Mouse (Mus musculus): ENCODE results near the gene Dock6. TPM values are rescaled to one million over a fixed set of nuclear protein-coding genes. Genes with fewer than 3 reads are reported as not detected.

Dock6 gene
- polyA plus RNA-seq, 1 experiment from 2014 or later = 68.0 TPM

DNA sequence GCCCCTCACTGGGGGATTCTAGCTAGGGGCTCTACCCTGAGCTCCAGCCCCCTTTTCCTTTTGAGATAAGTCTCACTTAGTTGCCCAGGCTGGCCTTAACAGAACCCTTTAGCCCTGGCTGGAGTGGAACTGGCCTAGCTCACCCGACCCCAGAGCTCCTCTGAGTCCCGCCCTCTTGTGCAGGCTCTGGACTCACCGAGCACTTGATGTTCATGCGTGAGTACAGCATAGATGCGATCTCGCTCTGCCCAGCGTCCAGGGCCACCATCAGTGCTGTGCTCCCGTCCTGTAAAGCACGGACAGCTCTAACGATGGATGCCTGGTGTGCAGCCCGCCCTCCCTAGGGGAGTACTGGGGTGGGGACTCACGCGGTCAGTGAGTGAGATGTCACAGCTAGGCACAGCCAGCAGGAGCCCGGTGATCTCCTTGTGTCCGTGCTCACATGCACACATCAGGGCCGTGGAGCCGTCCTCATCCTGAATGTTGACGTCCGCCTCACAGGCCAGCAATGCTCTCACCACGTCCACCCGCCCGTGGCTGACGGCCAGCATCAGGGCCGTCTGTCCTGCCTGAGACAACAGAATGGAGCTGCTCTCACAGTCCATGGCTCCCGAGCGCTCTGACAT is 82.8 kb downstream of the Dock6 start:
- H3K27me3 ChIP-seq = no peaks in the 10 kb centered on the region
- no peak overlapping the region for H3K9ac ChIP-seq
- 59% methylated on average over 26 of the region's 26 CpGs for WGBS
- H3K9me3 ChIP-seq = no peaks in the 10 kb centered on the region
- H3K4me3 ChIP-seq = no peak overlapping the region
- H3K27ac ChIP-seq = peak overlapping the region; percentile 94
- no peak overlapping the region for H3K4me2 ChIP-seq
- peaks cover 56% of the 10 kb centered on the region for H3K36me3 ChIP-seq
- H3K4me1 ChIP-seq = peaks cover 24% of the 10 kb centered on the region
- ATAC-seq (ENCODE audit: borderline replicate concordance, extremely low read depth, low FRiP score, low TSS enrichment) = peak; percentile 8; the same call in 1 of the 2 replicates

DNA sequence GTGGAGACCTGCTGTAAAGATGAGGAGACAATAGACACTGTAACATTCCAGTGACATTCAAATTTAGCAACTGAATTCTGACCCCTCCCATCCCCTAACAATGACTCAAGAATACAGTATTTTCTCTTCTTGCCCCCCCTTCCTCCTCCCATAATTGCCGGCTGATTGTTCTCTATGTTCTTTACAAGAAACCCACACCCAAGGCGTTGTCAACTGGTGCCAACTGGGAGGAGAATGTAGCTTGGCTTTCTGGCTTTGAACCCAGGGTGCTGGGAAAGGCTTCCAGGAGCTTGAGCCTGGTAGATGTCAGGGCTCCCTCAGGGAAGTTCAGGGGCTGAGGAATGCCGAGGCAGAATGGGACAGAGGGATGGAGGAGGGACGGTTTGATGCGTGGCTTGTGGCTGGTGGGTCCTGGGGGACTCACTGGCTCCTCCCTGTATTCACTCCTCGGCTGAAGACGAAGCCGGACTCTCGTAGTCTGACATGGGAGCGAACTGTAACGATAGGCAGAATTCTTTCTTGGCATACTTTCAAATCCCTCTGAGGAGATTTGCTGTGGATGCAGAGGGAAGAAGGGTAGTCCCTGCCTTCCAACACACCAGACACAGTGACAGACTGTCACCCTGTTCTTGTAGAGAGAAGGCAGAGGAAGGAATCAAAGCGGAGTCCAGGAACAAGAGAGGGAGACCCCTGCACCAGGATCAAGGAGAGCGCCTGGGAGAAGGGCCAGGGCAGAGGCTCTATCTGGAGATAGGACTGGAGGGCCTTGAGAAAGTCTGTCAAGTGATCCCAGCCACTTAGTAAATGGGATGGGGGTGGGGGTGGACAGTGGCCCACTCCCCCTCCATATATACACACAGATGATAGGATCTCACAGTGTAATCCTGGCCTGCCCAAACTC is 83.7 kb downstream of the Dock6 start:
- peaks cover 47% of the 10 kb centered on the region for H3K36me3 ChIP-seq
- H3K27me3 ChIP-seq = no peaks in the 10 kb centered on the region
- peak; percentile 55; the same call in 1 of the 2 replicates for ATAC-seq (ENCODE audit: borderline replicate concordance, extremely low read depth, low FRiP score, low TSS enrichment)
- WGBS = 31% methylated on average over 13 of the region's 13 CpGs
- peak overlapping the region; percentile 12; the same call in 1 of the 2 replicates for H3K4me2 ChIP-seq
- 0 out of 2 replicates have a peak overlapping the region, but pooled peaks have one; percentile 3 for H3K9ac ChIP-seq
- no peaks in the 10 kb centered on the region for H3K9me3 ChIP-seq
- no peak overlapping the region for H3K4me3 ChIP-seq
- peak overlapping the region; percentile 94 for H3K27ac ChIP-seq
- H3K4me1 ChIP-seq = peaks cover 24% of the 10 kb centered on the region

DNA sequence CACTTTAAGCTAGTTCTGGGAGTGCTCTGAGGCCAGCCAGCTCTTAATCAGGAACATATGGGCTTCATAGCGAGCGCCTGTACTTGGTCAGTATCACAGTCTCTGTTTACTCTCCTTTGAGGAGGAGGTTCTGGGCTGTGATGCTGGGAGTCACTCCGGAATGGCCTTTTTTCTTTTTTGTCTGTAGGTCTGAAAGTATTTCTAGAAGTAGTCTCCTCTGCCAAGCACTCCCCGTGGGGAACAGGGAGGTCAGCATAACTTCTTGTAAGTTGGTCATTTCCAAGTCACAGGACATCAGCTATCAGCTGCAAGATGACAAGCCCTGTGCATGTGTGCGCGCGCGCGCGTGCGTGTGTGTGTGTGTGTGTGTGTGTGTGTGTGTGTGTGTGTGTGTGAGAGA is 84.5 kb downstream of the Dock6 start:
- 61% methylated on average over 11 of the region's 11 CpGs for WGBS
- no peak overlapping the region for H3K4me2 ChIP-seq
- H3K36me3 ChIP-seq = peaks cover 40% of the 10 kb centered on the region
- H3K9me3 ChIP-seq = no peaks in the 10 kb centered on the region
- no peak overlapping the region for H3K4me3 ChIP-seq
- no peak overlapping the region for H3K9ac ChIP-seq
- peaks cover 24% of the 10 kb centered on the region for H3K4me1 ChIP-seq
- no peaks in the 10 kb centered on the region for H3K27me3 ChIP-seq
- peak overlapping the region; percentile 94 for H3K27ac ChIP-seq
- peak; percentile 82 for ATAC-seq (ENCODE audit: borderline replicate concordance, extremely low read depth, low FRiP score, low TSS enrichment)

DNA sequence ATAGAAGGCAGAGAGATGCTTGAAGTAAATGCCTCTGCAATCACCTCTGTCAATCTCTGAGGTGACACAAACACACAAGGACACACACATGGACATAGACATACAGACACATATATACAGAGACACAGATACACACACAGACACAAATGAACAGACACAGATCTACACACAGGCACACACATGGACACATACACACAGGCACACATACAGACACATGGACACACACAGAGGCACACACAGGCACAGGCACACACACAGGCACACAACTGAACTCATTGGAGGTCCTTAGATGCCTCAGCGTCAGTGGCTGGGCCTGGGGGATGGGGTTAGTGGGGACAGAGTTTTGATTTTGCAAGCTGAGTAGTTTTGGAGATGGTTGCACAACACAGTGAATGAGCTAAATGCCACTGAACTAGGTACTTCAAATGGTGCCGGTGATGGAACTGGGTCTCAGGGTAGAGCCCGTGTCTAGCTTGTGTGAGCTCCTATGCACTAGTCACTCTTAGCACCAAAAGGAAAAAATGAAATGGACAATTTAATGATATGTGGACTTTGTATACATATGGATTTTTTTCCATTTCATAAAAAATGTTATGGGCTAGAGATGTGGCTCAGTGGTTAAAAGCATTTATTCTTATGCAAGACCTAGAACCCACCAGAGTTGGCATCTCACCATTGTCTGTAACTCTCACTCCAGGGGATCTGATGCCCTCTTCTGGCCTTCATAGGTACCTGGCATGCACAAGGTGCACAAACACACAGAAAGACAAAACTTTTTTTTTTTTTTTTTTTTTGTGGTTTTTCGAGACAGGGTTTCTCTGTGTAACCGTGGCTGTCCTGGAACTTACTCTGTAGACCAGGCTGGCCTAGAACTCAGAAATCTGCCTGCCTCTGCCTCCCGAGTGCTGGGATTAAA is 88.1 kb downstream of the Dock6 start:
- no peak overlapping the region for H3K4me2 ChIP-seq
- ATAC-seq (ENCODE audit: borderline replicate concordance, extremely low read depth, low FRiP score, low TSS enrichment) = no peak
- peaks cover 31% of the 10 kb centered on the region for H3K4me1 ChIP-seq
- H3K36me3 ChIP-seq = peaks cover 8% of the 10 kb centered on the region
- no peaks in the 10 kb centered on the region for H3K27me3 ChIP-seq
- no peak overlapping the region for H3K9ac ChIP-seq
- 84% methylated on average over 6 of the region's 6 CpGs for WGBS
- H3K4me3 ChIP-seq = no peak overlapping the region
- H3K9me3 ChIP-seq = no peaks in the 10 kb centered on the region
- no peak overlapping the region for H3K27ac ChIP-seq

DNA sequence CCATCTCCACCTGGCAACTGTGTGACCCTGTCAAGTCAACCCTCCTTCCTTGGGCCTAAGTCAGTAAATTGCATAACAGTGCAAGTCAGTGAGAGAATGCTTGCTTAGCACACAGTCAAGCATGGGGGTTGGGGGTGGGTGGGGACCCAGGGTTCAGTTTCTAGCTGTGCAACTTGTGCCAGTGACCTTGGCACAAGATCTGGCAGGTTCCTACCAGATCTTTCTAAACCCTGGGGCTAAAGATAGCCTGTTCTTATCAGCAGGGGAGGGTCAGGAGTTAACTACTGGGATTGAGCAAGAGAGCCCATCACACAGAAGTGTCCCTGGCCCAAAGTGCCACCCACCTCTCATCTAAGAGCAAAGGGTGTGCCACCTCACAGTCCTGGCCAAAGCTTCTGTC is 90.3 kb downstream of the Dock6 start:
- ATAC-seq (ENCODE audit: borderline replicate concordance, extremely low read depth, low FRiP score, low TSS enrichment) = no peak
- Histone ChIP-seq H3K4me2 (no peak overlapping the region), H3K4me1 (peaks cover 28% of the 10 kb centered on the region), H3K9ac (no peak overlapping the region), H3K36me3 (peaks cover 8% of the 10 kb centered on the region), H3K4me3 (no peak overlapping the region), H3K9me3 (no peaks in the 10 kb centered on the region), H3K27me3 (no peaks in the 10 kb centered on the region), H3K27ac (no peak overlapping the region)

DNA sequence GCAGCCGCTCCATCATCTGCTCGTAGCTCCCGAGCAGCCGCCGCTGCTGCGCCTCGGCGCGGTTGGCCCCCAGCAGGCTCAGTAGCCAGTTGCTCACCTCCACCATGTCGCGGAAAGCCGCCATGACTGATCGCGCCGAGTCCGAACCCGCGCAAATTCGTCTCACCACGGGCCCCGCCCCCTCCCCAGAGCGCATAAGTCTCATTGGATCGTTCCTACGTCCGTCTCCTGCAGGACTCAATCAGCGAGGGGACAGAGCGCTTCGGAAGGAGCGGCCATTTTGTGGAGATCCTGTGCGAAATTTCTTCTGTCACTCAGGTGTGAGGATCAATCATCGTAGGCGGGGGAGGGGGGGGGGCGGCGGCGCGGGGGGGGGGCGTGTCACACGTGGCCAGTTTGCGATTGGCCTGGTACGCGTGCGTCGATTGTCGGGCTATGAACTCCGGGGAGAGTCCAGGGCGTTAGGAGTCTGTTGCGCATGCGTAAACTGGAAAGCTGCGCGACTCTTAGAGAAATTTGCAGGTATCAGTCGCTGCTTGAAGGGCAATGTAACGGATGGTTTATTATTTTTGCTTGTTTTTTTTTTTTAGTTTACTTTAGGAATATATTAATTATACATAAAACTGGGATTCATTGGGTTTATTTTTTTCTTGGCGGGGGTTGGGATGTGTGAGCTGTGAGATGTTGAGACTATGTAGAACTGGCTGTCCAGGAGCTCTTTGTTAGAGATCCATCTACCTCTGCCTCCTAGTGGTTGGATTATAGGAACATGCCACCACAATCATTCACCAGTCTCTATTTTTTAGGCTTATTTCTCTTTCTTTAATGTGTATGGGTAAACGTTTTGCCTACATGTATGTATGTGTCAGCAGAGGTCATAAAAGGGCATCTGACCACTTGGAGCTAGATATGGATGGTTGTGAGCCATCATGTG is 92.0 kb downstream of the Dock6 start, which contains the start of gene Spc24:
TSS of gene Spc24 (minus strand) at position 149 of the 934 bp plus-strand sequence.
- Histone ChIP-seq H3K27ac (peak within 1 kb of the TSS; percentile 70), H3K9me3 (no peaks in the 10 kb centered on the region), H3K9ac (peak within 1 kb of the TSS; percentile 91), H3K4me3 (peak within 1 kb of the TSS; percentile 83), H3K36me3 (peaks cover 21% of the 10 kb centered on the region), H3K4me1 (peaks cover 24% of the 10 kb centered on the region), H3K27me3 (no peaks in the 10 kb centered on the region), H3K4me2 (peak within 1 kb of the TSS; percentile 80)
- under 1% methylated on average over 54 of the region's 54 CpGs for WGBS
- peak; percentile 94 for ATAC-seq (ENCODE audit: borderline replicate concordance, extremely low read depth, low FRiP score, low TSS enrichment)

DNA sequence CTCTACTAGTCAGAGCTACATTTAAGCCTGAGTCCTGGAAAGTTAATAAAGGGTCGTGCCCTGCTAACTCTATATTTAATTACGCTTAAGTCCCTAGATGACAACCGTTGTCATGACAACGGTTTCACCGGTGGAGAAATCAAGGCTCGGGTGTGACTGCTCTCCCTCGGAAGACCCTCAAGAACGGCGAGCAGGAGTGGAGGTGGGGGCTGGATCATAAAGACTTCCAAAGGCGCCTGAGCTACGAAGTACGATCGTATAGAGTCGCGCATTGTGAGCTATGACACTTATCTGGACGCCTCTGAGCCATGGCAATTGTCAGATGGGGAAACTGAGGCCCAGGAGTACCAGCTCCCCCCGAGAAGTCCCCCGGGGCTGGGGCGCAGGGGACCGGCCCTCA is 92.7 kb downstream of the Dock6 start:
- Histone ChIP-seq H3K4me3 (peak overlapping the region; percentile 83), H3K27ac (peak overlapping the region; percentile 70), H3K9ac (peak overlapping the region; percentile 91), H3K4me2 (peak overlapping the region; percentile 80), H3K36me3 (peaks cover 21% of the 10 kb centered on the region), H3K27me3 (no peaks in the 10 kb centered on the region), H3K4me1 (peaks cover 28% of the 10 kb centered on the region), H3K9me3 (no peaks in the 10 kb centered on the region)
- ATAC-seq (ENCODE audit: borderline replicate concordance, extremely low read depth, low FRiP score, low TSS enrichment) = peak; percentile 6; the same call in 1 of the 2 replicates
- under 1% methylated on average over 20 of the region's 20 CpGs for WGBS

DNA sequence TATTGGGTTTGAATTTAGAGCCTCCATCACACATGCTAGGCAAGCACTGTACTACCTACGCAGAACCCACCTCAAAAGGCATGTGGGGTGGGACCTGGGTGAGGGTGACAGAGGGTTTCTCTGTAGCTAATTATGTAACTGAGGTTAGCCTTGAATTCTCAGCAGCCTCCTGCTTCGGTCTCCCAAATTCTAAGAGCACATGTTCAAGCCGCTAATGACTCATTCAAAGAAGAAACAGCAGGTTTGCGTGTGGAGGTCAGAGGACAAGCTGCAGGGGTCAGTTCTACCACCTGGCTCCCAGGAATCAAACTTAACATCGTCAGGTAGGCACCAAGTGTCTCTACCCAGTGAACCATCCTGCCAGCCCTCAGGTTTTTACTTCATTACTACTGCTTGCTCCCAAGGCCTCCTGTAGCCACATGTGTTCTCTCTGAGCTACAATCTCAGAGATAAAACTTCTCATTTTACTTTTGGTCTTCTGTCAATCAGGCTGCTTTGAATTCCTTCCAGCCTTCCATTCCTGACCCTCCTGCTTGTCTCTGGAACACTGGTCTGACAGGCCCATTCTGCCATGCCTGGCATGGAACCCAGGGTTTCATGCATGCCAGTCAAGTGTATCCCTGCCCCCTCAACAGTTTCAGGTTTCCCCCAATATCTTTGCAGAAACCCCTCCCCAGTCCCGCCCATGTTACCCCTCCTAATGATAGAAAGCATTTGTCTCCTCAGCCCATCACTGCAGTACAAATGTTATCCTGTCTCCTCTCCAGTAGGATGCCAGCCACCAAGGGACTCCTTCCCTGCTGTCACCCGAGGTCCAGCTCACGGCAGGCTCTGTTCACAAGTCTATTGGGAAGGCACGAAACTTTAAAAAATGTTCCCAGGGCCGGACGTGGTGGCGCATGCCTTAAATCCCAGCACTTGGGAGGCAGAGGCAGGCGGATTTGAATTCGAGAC is 93.6 kb downstream of the Dock6 start:
- 49% methylated on average over 14 of the region's 14 CpGs for WGBS
- Histone ChIP-seq H3K9ac (peak overlapping the region; percentile 91), H3K4me1 (peaks cover 37% of the 10 kb centered on the region), H3K9me3 (no peaks in the 10 kb centered on the region), H3K27ac (no peak overlapping the region), H3K36me3 (peaks cover 21% of the 10 kb centered on the region), H3K4me2 (peak overlapping the region; percentile 80), H3K27me3 (no peaks in the 10 kb centered on the region), H3K4me3 (peak overlapping the region; percentile 83)
- ATAC-seq (ENCODE audit: borderline replicate concordance, extremely low read depth, low FRiP score, low TSS enrichment) = no peak

DNA sequence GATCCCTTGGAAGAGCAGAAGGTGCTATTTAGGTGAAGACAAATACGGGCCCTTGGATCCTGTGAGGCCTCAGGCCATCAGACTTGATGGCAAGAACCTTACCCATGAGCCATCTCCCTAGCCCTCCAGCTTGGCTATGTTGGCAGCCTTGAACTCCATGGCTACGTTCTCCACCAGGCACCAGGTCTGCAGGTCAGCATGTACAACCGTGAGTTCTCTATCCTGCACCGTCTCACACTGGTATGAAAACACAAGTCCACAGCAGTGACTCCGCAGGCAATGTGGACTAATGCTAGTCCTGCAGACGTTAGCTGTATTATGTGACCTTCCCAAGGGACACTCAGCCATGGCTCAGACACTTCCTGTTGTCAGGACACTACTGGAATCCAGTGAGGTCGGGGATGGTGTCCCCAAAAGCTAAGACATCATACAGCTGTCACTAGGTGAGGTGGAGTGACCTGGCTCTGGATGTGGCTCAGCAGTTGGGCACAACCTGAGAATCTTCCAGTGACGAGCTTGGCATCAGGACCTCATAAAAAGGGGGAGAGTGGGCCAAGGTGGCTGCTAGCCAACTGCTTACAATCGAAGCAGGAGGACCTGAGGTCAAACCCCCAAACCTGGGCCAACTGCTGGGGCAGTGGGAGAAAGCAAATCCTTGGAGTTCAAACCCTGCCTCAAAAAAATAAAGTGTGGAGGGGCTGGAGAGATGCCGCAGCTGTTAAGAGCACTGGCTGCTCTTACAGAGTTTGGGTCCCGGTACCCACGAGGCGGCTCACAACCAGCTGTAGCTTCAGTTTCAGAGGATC is 97.7 kb downstream of the Dock6 start:
- peaks cover 24% of the 10 kb centered on the region for H3K36me3 ChIP-seq
- H3K27me3 ChIP-seq = no peaks in the 10 kb centered on the region
- H3K4me1 ChIP-seq = peaks cover 48% of the 10 kb centered on the region
- no peaks in the 10 kb centered on the region for H3K9me3 ChIP-seq
- no peak overlapping the region for H3K9ac ChIP-seq
- no peak overlapping the region for H3K4me2 ChIP-seq
- no peak for ATAC-seq (ENCODE audit: borderline replicate concordance, extremely low read depth, low FRiP score, low TSS enrichment)
- peak overlapping the region; percentile 72 for H3K27ac ChIP-seq
- H3K4me3 ChIP-seq = no peak overlapping the region
- WGBS = 50% methylated on average over 13 of the region's 13 CpGs

All from lung, embryonic 15.5 days (tissue).